Mouse (Mus musculus) c-Kit-positive CD71-negative TER-119-negative erythroid progenitor cells, embryonic 14.5 days (primary cell): ENCODE data around the gene Fam89b.

Experiments
- DNase-seq: peaks from one replicate; pipeline ENCODE4 v3.0.0-alpha.2; 2013; ENCODE audit warnings: low read depth

Gene Fam89b

GRCm38 (mm10) chr19:5729444-5729815 is at the start of gene Fam89b:
Gene Fam89b, minus strand, starts transcription at chr19:5729653.
- DNase-seq: peak; percentile 85

- DNase-seq: no peak
These were observed 48.9 kb upstream of the Fam89b start for GRCm38 (mm10) chr19:5778312-5778711.

- no peak for DNase-seq
These were observed 48.1 kb upstream of the Fam89b start for GRCm38 (mm10) chr19:5777387-5778032.

GRCm38 (mm10) chr19:5770925-5771860 is 41.7 kb upstream of the Fam89b start, which contains the start of gene Scyl1:
Gene Scyl1, minus strand, starts transcription at chr19:5771419.
- DNase-seq: peak; percentile 78

GRCm38 (mm10) chr19:5770311-5770710 is 40.9 kb upstream of the Fam89b start:
- no peak for DNase-seq

- DNase-seq: no peak
These were observed 37.8 kb upstream of the Fam89b start for GRCm38 (mm10) chr19:5767271-5767670.

GRCm38 (mm10) chr19:5763163-5763562 is 33.7 kb upstream of the Fam89b start:
- DNase-seq: no peak

GRCm38 (mm10) chr19:5758878-5759403 is 29.5 kb upstream of the Fam89b start:
- no peak for DNase-seq

GRCm38 (mm10) chr19:5756991-5757636 is 27.7 kb upstream of the Fam89b start:
- DNase-seq: no peak

GRCm38 (mm10) chr19:5756321-5756985 is 27.0 kb upstream of the Fam89b start:
- no peak for DNase-seq

- DNase-seq: no peak
These were observed 22.3 kb upstream of the Fam89b start for GRCm38 (mm10) chr19:5751742-5752141.

GRCm38 (mm10) chr19:5750951-5751350 is 21.5 kb upstream of the Fam89b start:
- no peak for DNase-seq

GRCm38 (mm10) chr19:5749476-5749875 is 20.0 kb upstream of the Fam89b start:
- DNase-seq: no peak

- DNase-seq: no peak
These were observed 17.5 kb upstream of the Fam89b start for GRCm38 (mm10) chr19:5746907-5747363.

GRCm38 (mm10) chr19:5745756-5746710 is 16.6 kb upstream of the Fam89b start:
- DNase-seq: no peak

GRCm38 (mm10) chr19:5743576-5743975 is 14.1 kb upstream of the Fam89b start:
- no peak for DNase-seq

GRCm38 (mm10) chr19:5742241-5742641 is 12.8 kb upstream of the Fam89b start:
- no peak for DNase-seq

GRCm38 (mm10) chr19:5741641-5742240 is 12.3 kb upstream of the Fam89b start:
- no peak for DNase-seq

GRCm38 (mm10) chr19:5740320-5741317 is 11.2 kb upstream of the Fam89b start, which contains the start of gene Ltbp3:
Gene Ltbp3, plus strand, starts transcription at chr19:5740904.
- DNase-seq: no peak
